Mouse (Mus musculus): ENCODE data around the gene Pinlyp. TPM values are rescaled to one million over a fixed set of nuclear protein-coding genes. Genes with fewer than 3 reads are reported as not detected.

The Pinlyp gene
- total and polyA plus RNA-seq, 3 experiments = not detected

GRCm38 (mm10) chr7:24531211-24531971 is 14.5 kb downstream of the Pinlyp start:
- peak overlapping the region; percentile 74 for H3K4me3 ChIP-seq (ENCODE audit: low read depth, low read length)
- H3K9me3 ChIP-seq (replicated peaks) = no peaks in the 10 kb centered on the region
- peaks cover 54% of the 10 kb centered on the region for H3K36me3 ChIP-seq (replicated peaks)
- H3K27me3 ChIP-seq (ENCODE audit: insufficient read depth, low read length) = peaks cover 3% of the 10 kb centered on the region; the same call in 1 of the 2 replicates
- no peak for TF ChIP-seq POLR2AphosphoS5 (IDR thresholded peaks at IDR 0.05; ENCODE audit: insufficient replicate concordance, low read depth, low read length)
- no peak for TF ChIP-seq GATA1 (IDR thresholded peaks at IDR 0.05; ENCODE audit: borderline replicate concordance, low read length)
- no peak for TF ChIP-seq TAL1 (conservative IDR thresholded peaks at IDR 0.05; ENCODE audit: low read depth, low read length)
- TF ChIP-seq CTCF (IDR thresholded peaks at IDR 0.05; ENCODE audit: low read depth, low read length) = no peak
- no peak for TF ChIP-seq GATA2 (IDR thresholded peaks at IDR 0.05; ENCODE audit: borderline replicate concordance, low read depth, low read length)
- ATAC-seq (ENCODE audit: extremely low read depth, insufficient number of reproducible peaks, low FRiP score, poor library complexity, severe bottlenecking) = no peak
- DNase-seq (ENCODE audit: low spot score) = no peak
- peaks cover 32% of the 10 kb centered on the region for H3K4me1 ChIP-seq (ENCODE audit: insufficient read depth, low read depth, low read length)

- peak; percentile 90 for DNase-seq (ENCODE audit: low spot score)
These were observed 15.6 kb downstream of the Pinlyp start, which contains the start of gene Irgq for GRCm38 (mm10) chr7:24530062-24530931. Gene Irgq, plus strand, starts transcription at chr7:24530689.

DNA sequence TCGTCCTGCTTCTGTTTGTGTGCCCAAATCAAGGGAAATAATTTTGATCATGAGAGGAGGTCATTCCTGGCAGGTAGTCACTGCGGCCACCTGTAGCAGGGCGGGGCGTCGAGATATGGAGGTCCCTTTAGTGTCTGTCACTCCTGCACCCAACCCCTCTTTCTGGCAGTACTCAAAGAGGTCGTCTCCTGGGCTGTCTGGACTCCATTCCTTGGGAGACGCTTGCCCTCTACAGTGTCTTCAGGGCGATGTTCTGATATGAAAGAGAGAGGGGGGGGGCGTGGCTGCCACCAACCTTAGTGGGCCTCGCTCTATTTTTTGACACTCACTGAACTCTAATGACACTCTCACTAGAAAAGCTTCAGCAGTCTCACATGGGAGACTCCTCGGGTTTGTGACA is 16.3 kb downstream of the Pinlyp start:
- H3K27me3 ChIP-seq (ENCODE audit: insufficient read depth, low read length) = peaks cover 3% of the 10 kb centered on the region; the same call in 1 of the 2 replicates
- TF ChIP-seq CTCF (IDR thresholded peaks at IDR 0.05; ENCODE audit: low read depth, low read length) (no peak), TAL1 (conservative IDR thresholded peaks at IDR 0.05; ENCODE audit: low read depth, low read length) (no peak), POLR2AphosphoS5 (IDR thresholded peaks at IDR 0.05; ENCODE audit: insufficient replicate concordance, low read depth, low read length) (no peak), GATA2 (IDR thresholded peaks at IDR 0.05; ENCODE audit: borderline replicate concordance, low read depth, low read length) (no peak), GATA1 (IDR thresholded peaks at IDR 0.05; ENCODE audit: borderline replicate concordance, low read length) (no peak)
- no peak for ATAC-seq (ENCODE audit: extremely low read depth, insufficient number of reproducible peaks, low FRiP score, poor library complexity, severe bottlenecking)
- peaks cover 32% of the 10 kb centered on the region for H3K4me1 ChIP-seq (ENCODE audit: insufficient read depth, low read depth, low read length)
- no peak for DNase-seq (ENCODE audit: low spot score)
- H3K9me3 ChIP-seq (replicated peaks) = no peaks in the 10 kb centered on the region
- peaks cover 35% of the 10 kb centered on the region for H3K36me3 ChIP-seq (replicated peaks)
- peak overlapping the region; percentile 74 for H3K4me3 ChIP-seq (ENCODE audit: low read depth, low read length)

More at GRCm38 (mm10) chr7:24530062-24530931, 15.6 kb downstream of the Pinlyp start, which contains the start of gene Irgq:
- TF ChIP-seq TAL1 (conservative IDR thresholded peaks at IDR 0.05; ENCODE audit: low read depth, low read length) = no peak
- 0 out of 2 replicates have a peak, but pooled peaks have one; percentile 56 for TF ChIP-seq POLR2AphosphoS5 (IDR thresholded peaks at IDR 0.05; ENCODE audit: insufficient replicate concordance, low read depth, low read length)
- Histone ChIP-seq H3K4me1 (ENCODE audit: insufficient read depth, low read depth, low read length) (peaks cover 32% of the 10 kb centered on the region), H3K9me3 (replicated peaks) (no peaks in the 10 kb centered on the region), H3K36me3 (replicated peaks) (peaks cover 43% of the 10 kb centered on the region), H3K27me3 (ENCODE audit: insufficient read depth, low read length) (peaks cover 3% of the 10 kb centered on the region; the same call in 1 of the 2 replicates), H3K4me3 (ENCODE audit: low read depth, low read length) (peak within 1 kb of the TSS; percentile 74)
- peak; percentile 98 for ATAC-seq (ENCODE audit: extremely low read depth, insufficient number of reproducible peaks, low FRiP score, poor library complexity, severe bottlenecking)

DNA sequence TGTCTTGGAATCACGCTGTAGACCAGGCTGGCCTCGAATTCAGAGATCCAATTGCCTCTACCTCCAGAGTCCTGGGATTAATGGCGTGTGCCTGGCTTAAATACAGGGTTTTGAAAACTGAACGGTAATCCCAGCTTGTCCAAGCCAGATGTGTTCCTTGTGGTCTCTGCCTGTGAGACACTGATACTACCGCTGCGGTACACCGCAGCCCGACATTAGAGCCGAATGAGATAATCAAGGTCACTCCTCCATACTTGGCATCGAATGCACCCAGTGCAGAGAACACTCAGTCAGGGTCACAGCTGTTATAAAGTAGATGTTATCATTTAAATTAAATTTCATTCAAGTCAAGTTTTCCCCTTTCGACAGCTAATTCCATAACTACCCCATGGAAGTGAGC is 17.1 kb downstream of the Pinlyp start:
- ATAC-seq (ENCODE audit: extremely low read depth, insufficient number of reproducible peaks, low FRiP score, poor library complexity, severe bottlenecking) = no peak
- H3K4me1 ChIP-seq (ENCODE audit: insufficient read depth, low read depth, low read length) = peaks cover 32% of the 10 kb centered on the region
- no peak for DNase-seq (ENCODE audit: low spot score)

DNA sequence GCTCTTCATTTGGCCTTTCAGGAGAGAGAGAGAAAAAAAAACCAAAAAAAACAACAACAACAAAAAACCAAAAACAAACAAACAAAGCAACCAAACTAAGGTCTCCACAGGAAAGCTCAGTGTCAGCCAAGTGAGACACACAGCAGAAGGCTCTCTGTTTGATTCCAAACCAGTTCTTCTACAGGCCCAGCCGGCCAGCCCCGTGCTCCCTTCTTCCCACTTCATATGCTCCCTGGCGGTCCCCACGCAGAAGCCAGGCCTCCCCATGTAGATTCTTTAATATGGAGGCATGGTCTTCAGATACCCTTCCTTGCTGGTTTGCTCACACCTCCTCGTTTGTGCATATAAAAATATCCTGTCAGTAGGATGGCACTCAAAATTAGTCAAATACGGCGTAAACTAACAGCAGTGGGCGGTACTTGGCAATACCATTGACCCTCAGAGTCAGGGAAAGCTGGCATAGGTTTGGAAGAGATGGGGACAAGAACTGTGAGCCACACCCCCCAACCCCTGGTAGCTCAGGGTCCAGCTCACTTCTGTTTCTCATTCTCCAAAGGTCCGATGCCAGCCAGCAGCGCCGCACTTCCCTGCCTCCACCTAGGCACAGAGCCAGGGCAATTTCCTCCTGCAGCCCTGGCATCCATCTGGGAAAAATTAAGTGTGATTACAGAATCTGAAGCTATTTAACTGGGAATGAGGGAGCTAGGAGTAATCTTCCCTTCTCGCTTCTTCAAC is 20.1 kb downstream of the Pinlyp start:
- Histone ChIP-seq H3K9me3 (replicated peaks) (no peaks in the 10 kb centered on the region), H3K4me3 (ENCODE audit: low read depth, low read length) (no peak overlapping the region), H3K36me3 (replicated peaks) (peaks cover 3% of the 10 kb centered on the region), H3K4me1 (ENCODE audit: insufficient read depth, low read depth, low read length) (peaks cover 17% of the 10 kb centered on the region), H3K27me3 (ENCODE audit: insufficient read depth, low read length) (peaks cover 22% of the 10 kb centered on the region)
- DNase-seq (ENCODE audit: low spot score) (no peak), ATAC-seq (ENCODE audit: extremely low read depth, insufficient number of reproducible peaks, low FRiP score, poor library complexity, severe bottlenecking) (no peak)
- TF ChIP-seq GATA1 (IDR thresholded peaks at IDR 0.05; ENCODE audit: borderline replicate concordance, low read length) (no peak), GATA2 (IDR thresholded peaks at IDR 0.05; ENCODE audit: borderline replicate concordance, low read depth, low read length) (no peak), POLR2AphosphoS5 (IDR thresholded peaks at IDR 0.05; ENCODE audit: insufficient replicate concordance, low read depth, low read length) (no peak), CTCF (IDR thresholded peaks at IDR 0.05; ENCODE audit: low read depth, low read length) (no peak), TAL1 (conservative IDR thresholded peaks at IDR 0.05; ENCODE audit: low read depth, low read length) (no peak)

More for the DNA sequence above, 17.1 kb downstream of the Pinlyp start:
- TF ChIP-seq GATA1 (IDR thresholded peaks at IDR 0.05; ENCODE audit: borderline replicate concordance, low read length) = no peak
- no peak for TF ChIP-seq POLR2AphosphoS5 (IDR thresholded peaks at IDR 0.05; ENCODE audit: insufficient replicate concordance, low read depth, low read length)
- TF ChIP-seq CTCF (IDR thresholded peaks at IDR 0.05; ENCODE audit: low read depth, low read length) = no peak
- no peak for TF ChIP-seq TAL1 (conservative IDR thresholded peaks at IDR 0.05; ENCODE audit: low read depth, low read length)
- Histone ChIP-seq H3K27me3 (ENCODE audit: insufficient read depth, low read length) (peaks cover 3% of the 10 kb centered on the region; the same call in 1 of the 2 replicates), H3K9me3 (replicated peaks) (no peaks in the 10 kb centered on the region), H3K4me3 (ENCODE audit: low read depth, low read length) (no peak overlapping the region), H3K36me3 (replicated peaks) (peaks cover 28% of the 10 kb centered on the region)

All from G1E (cell line).